Comparison of ENCODE assay signal across 25 mouse cellular contexts in genomic region chr5:134054496-134054895, GRCm38 (mm10). TPM values are rescaled to one million over a fixed set of nuclear protein-coding genes. Genes with fewer than 3 reads are reported as not detected.
DNase-seq lines count a peak whose midpoint lies in the region; ATAC-seq and TF ChIP-seq lines count a peak whose summit lies in the region.
"Had no signal": no experiment of that assay in that cellular context is flagged by ENCODE, and none has a peak within 500 bp of the region (broad histone marks: within the 10 kb centered on the region; RNA-seq: fewer than 3 reads in every experiment).

No protein-coding gene starts in this region.

- H3K36me3 ChIP-seq in midbrain, postnatal 0 days (ENCODE audit: insufficient read depth, low read length) = no peaks in the 10 kb centered on the region
- H3K36me3 ChIP-seq in midbrain, embryonic 13.5 days = no peaks in the 10 kb centered on the region
- H3K36me3 ChIP-seq in intestine, embryonic 16.5 days (ENCODE audit: control insufficient read depth, insufficient read depth, low read length) = no peaks in the 10 kb centered on the region
- H3K36me3 ChIP-seq: kidney, embryonic 15.5 days; limb, embryonic 13.5 days; liver, embryonic 13.5 days; midbrain, embryonic 12.5 days; stomach, embryonic 15.5 days had no signal

- DNase-seq in midbrain, postnatal 0 days (ENCODE audit: low spot score) = peak; percentile 73
- peak; percentile 69 to 84 for DNase-seq in cerebellum, adult 2 months
- peak; percentile 55 to 81 for DNase-seq in cerebellum, postnatal 14 days
- DNase-seq in spleen, adult 12 weeks (ENCODE audit: low spot score) = no peak
- DNase-seq: adrenal gland, postnatal 25 days; gastrocnemius, postnatal 10 days; kidney, postnatal 25 days; liver, embryonic 13.5 days; lung, adult 18-20 months; lung, postnatal 4 days; retina, postnatal 1 day; right cerebral cortex, postnatal 14 days; thymus, postnatal 25 days had no signal

- no peaks in the 10 kb centered on the region for H3K9me3 ChIP-seq in midbrain, postnatal 0 days (ENCODE audit: low read length)
- H3K9me3 ChIP-seq in midbrain, embryonic 13.5 days = no peaks in the 10 kb centered on the region
- no peaks in the 10 kb centered on the region for H3K9me3 ChIP-seq in intestine, embryonic 16.5 days (ENCODE audit: control insufficient read depth, low read length)
- H3K9me3 ChIP-seq: forebrain, embryonic 13.5 days; kidney, embryonic 15.5 days; limb, embryonic 13.5 days; liver, embryonic 13.5 days; midbrain, embryonic 12.5 days; stomach, embryonic 15.5 days had no signal

- H3K4me1 ChIP-seq in midbrain, postnatal 0 days (ENCODE audit: insufficient read depth, low read length) = no peaks in the 10 kb centered on the region
- peaks cover 8% of the 10 kb centered on the region; the same call in 1 of the 2 replicates for H3K4me1 ChIP-seq in midbrain, embryonic 13.5 days (replicated peaks)
- H3K4me1 ChIP-seq in cerebellum, adult 2 months (ENCODE audit: control insufficient read depth, insufficient read depth, low read length) = peaks cover 18% of the 10 kb centered on the region
- H3K4me1 ChIP-seq in intestine, embryonic 16.5 days (ENCODE audit: control insufficient read depth, insufficient read depth, low read length) = no peaks in the 10 kb centered on the region
- H3K4me1 ChIP-seq: forebrain, embryonic 13.5 days; liver, embryonic 13.5 days; megakaryocyte, embryonic 14.5 days; stomach, embryonic 15.5 days had no signal

- ATAC-seq in midbrain, postnatal 0 days (ENCODE audit: low FRiP score) = no peak
- no peak for ATAC-seq in midbrain, embryonic 13.5 days
- ATAC-seq in CD4-positive, CD25-positive, alpha-beta regulatory T cell, adult 4 months = no peak
- ATAC-seq in intestine, embryonic 16.5 days = no peak
- ATAC-seq: forebrain, embryonic 13.5 days; intestine, postnatal 0 days; lung, postnatal 0 days had no signal

- TF ChIP-seq POLR2A in cerebellum, adult 2 months (IDR thresholded peaks at IDR 0.05; ENCODE audit: borderline replicate concordance, insufficient read depth, low read length) = no peak

- H3K4me2 ChIP-seq in midbrain, postnatal 0 days (ENCODE audit: low read depth, low read length, poor library complexity, severe bottlenecking) = no peak overlapping the region
- no peak overlapping the region for H3K4me2 ChIP-seq in midbrain, embryonic 13.5 days (replicated peaks)
- no peak overlapping the region for H3K4me2 ChIP-seq in intestine, embryonic 16.5 days (ENCODE audit: low read depth, low read length)
- H3K4me2 ChIP-seq: forebrain, embryonic 13.5 days; kidney, embryonic 15.5 days; limb, embryonic 13.5 days; liver, embryonic 13.5 days; midbrain, embryonic 12.5 days; stomach, embryonic 15.5 days had no signal

- WGBS in midbrain, postnatal 0 days = 75% methylated on average over 4 of the region's 4 CpGs
- 75% methylated on average over 4 of the region's 4 CpGs for WGBS in midbrain, embryonic 13.5 days
- WGBS in cerebellum, adult 2 months = 22% methylated on average over 4 of the region's 4 CpGs
- 82% methylated on average over 4 of the region's 4 CpGs for WGBS in intestine, embryonic 16.5 days

- no peaks in the 10 kb centered on the region for H3K27me3 ChIP-seq in midbrain, postnatal 0 days (ENCODE audit: insufficient read depth, low read length)
- H3K27me3 ChIP-seq in midbrain, embryonic 13.5 days = peaks cover 30% of the 10 kb centered on the region
- H3K27me3 ChIP-seq in cerebellum, adult 2 months (ENCODE audit: control insufficient read depth, insufficient read depth, low read length) = no peaks in the 10 kb centered on the region
- H3K27me3 ChIP-seq in intestine, embryonic 16.5 days (replicated peaks; ENCODE audit: control insufficient read depth, insufficient read depth, low read length) = no peaks in the 10 kb centered on the region
- H3K27me3 ChIP-seq: forebrain, embryonic 13.5 days; limb, embryonic 13.5 days; liver, embryonic 13.5 days; megakaryocyte, embryonic 14.5 days; stomach, embryonic 15.5 days had no signal

- no peak overlapping the region for H3K4me3 ChIP-seq in midbrain, postnatal 0 days (ENCODE audit: low read depth, low read length)
- H3K4me3 ChIP-seq in midbrain, embryonic 13.5 days (replicated peaks) = no peak overlapping the region
- H3K4me3 ChIP-seq in cerebellum, adult 2 months (replicated peaks; ENCODE audit: insufficient read depth, low read depth, low read length) = no peak overlapping the region
- no peak overlapping the region for H3K4me3 ChIP-seq in intestine, embryonic 16.5 days (ENCODE audit: low read length)
- H3K4me3 ChIP-seq: forebrain, embryonic 13.5 days; kidney, embryonic 15.5 days; left cerebral cortex, adult 2 months; limb, embryonic 13.5 days; liver, embryonic 13.5 days; megakaryocyte, embryonic 14.5 days; midbrain, embryonic 12.5 days; stomach, embryonic 15.5 days had no signal

- no peak overlapping the region for H3K9ac ChIP-seq in midbrain, postnatal 0 days (replicated peaks; ENCODE audit: low read length, poor library complexity, severe bottlenecking)
- no peak overlapping the region for H3K9ac ChIP-seq in midbrain, embryonic 13.5 days (replicated peaks)
- no peak overlapping the region for H3K9ac ChIP-seq in intestine, embryonic 16.5 days (ENCODE audit: low read depth, low read length)
- H3K9ac ChIP-seq: forebrain, embryonic 13.5 days; kidney, embryonic 15.5 days; limb, embryonic 13.5 days; liver, embryonic 13.5 days; midbrain, embryonic 12.5 days; stomach, embryonic 15.5 days had no signal

- TF ChIP-seq CTCF in midbrain, postnatal 0 days (IDR thresholded peaks at IDR 0.05) = no peak
- no peak for TF ChIP-seq CTCF in cerebellum, adult 2 months (IDR thresholded peaks at IDR 0.05; ENCODE audit: borderline replicate concordance, insufficient read depth, low read depth, low read length)

- H3K27ac ChIP-seq in midbrain, postnatal 0 days (ENCODE audit: low read depth, low read length) = no peak overlapping the region
- no peak overlapping the region for H3K27ac ChIP-seq in midbrain, embryonic 13.5 days
- H3K27ac ChIP-seq in cerebellum, adult 2 months (ENCODE audit: insufficient read depth, low read length) = 0 out of 2 replicates have a peak overlapping the region, but pooled peaks have one; percentile 8
- no peak overlapping the region for H3K27ac ChIP-seq in intestine, embryonic 16.5 days (ENCODE audit: low read length)
- H3K27ac ChIP-seq: forebrain, embryonic 13.5 days; kidney, embryonic 15.5 days; left cerebral cortex, adult 2 months; limb, embryonic 13.5 days; liver, embryonic 13.5 days; midbrain, embryonic 12.5 days; stomach, embryonic 15.5 days had no signal

RNA-seq across cellular contexts. Expression of gene Castor2, which starts 45.0 kb away (rescaled TPM):
- 32.3 and 33.6 TPM in 2 replicates for total RNA-seq in midbrain, postnatal 0 days (2014; rRNA removed)
- 27.0 and 27.6 TPM in 2 replicates for polyA plus RNA-seq in midbrain, postnatal 0 days (2015; fragmentation: Nextera tagmentation; extraction: Ambion mirVana)
- polyA plus RNA-seq in midbrain, embryonic 13.5 days (2015; fragmentation: Nextera tagmentation; extraction: Ambion mirVana) = 25.8 and 27.2 TPM in 2 replicates
- polyA plus RNA-seq in cerebellum, adult 2 months (2012; rRNA removed) = 34.5 and 35.6 TPM in 2 replicates
- polyA plus RNA-seq in CD4-positive, CD25-positive, alpha-beta regulatory T cell, adult 4 months (2017; shearing (Covaris generic)) = 1 to 10 TPM; 5.5 to 6.9 TPM
- polyA plus RNA-seq in intestine, embryonic 16.5 days (2015; fragmentation: Nextera tagmentation; extraction: Ambion mirVana) = 6.7 and 8.2 TPM in 2 replicates
